Mouse (Mus musculus) embryo, embryonic 10.5 days (tissue): ENCODE data around the gene Cpn1.
A peak's percentile ranks its signal among the peaks of the same experiment; 100 is the strongest.

Experiments used
- DNase-seq: peaks from one replicate; pipeline ENCODE4 v3.0.0-alpha.2; 2015; ENCODE audit warnings: low spot score

The Cpn1 gene

GRCm38 (mm10) chr19:43986069-43986794 is at the start of gene Cpn1:
Gene Cpn1, minus strand, starts transcription at chr19:43986556.
- peak; percentile 38 for DNase-seq

- DNase-seq, result no peak
Observed at GRCm38 (mm10) chr19:44033396-44033795, 47.0 kb upstream of the Cpn1 start.

GRCm38 (mm10) chr19:44032046-44032744 is 45.8 kb upstream of the Cpn1 start:
- no peak for DNase-seq

GRCm38 (mm10) chr19:44030024-44030423 is 43.7 kb upstream of the Cpn1 start:
- DNase-seq, result no peak

- no peak for DNase-seq
Observed at GRCm38 (mm10) chr19:44028972-44029371, 42.6 kb upstream of the Cpn1 start, which contains the start of gene Cyp2c23. Gene Cyp2c23, minus strand, starts transcription at chr19:44029208.

- DNase-seq, result no peak
Observed at GRCm38 (mm10) chr19:44026956-44027530, 40.7 kb upstream of the Cpn1 start.

GRCm38 (mm10) chr19:44024921-44025585 is 38.7 kb upstream of the Cpn1 start:
- no peak for DNase-seq

- peak; percentile 16 for DNase-seq
Observed at GRCm38 (mm10) chr19:44023066-44023465, 36.7 kb upstream of the Cpn1 start.

- DNase-seq, result no peak
Observed at GRCm38 (mm10) chr19:44021502-44021901, 35.1 kb upstream of the Cpn1 start.

GRCm38 (mm10) chr19:44019739-44020138 is 33.4 kb upstream of the Cpn1 start:
- no peak for DNase-seq

GRCm38 (mm10) chr19:44013862-44014261 is 27.5 kb upstream of the Cpn1 start:
- DNase-seq, result no peak

- no peak for DNase-seq
Observed at GRCm38 (mm10) chr19:44008784-44009183, 22.4 kb upstream of the Cpn1 start.

GRCm38 (mm10) chr19:44007186-44007585 is 20.8 kb upstream of the Cpn1 start:
- DNase-seq, result peak; percentile 15

GRCm38 (mm10) chr19:44005025-44005424 is 18.7 kb upstream of the Cpn1 start:
- DNase-seq, result no peak

GRCm38 (mm10) chr19:44004261-44004660 is 17.9 kb upstream of the Cpn1 start:
- DNase-seq, result no peak

- DNase-seq, result no peak
Observed at GRCm38 (mm10) chr19:44000720-44001119, 14.4 kb upstream of the Cpn1 start.

- DNase-seq, result no peak
Observed at GRCm38 (mm10) chr19:44000061-44000460, 13.7 kb upstream of the Cpn1 start.

GRCm38 (mm10) chr19:43998802-43999527 is 12.6 kb upstream of the Cpn1 start:
- no peak for DNase-seq

- DNase-seq, result no peak
Observed at GRCm38 (mm10) chr19:43998101-43998500, 11.7 kb upstream of the Cpn1 start.

GRCm38 (mm10) chr19:43995427-43995826 is 9.1 kb upstream of the Cpn1 start:
- DNase-seq, result no peak

GRCm38 (mm10) chr19:43992464-43992863 is 6.1 kb upstream of the Cpn1 start:
- DNase-seq, result no peak

- no peak for DNase-seq
Observed at GRCm38 (mm10) chr19:43990362-43990761, 4.0 kb upstream of the Cpn1 start.
